Mouse (Mus musculus): Measurements from ENCODE around the gene Yipf7. TPM values are rescaled to one million over a fixed set of nuclear protein-coding genes. Genes with fewer than 3 reads are reported as not detected.

The Yipf7 gene
- total RNA-seq (2023): not detected

DNA sequence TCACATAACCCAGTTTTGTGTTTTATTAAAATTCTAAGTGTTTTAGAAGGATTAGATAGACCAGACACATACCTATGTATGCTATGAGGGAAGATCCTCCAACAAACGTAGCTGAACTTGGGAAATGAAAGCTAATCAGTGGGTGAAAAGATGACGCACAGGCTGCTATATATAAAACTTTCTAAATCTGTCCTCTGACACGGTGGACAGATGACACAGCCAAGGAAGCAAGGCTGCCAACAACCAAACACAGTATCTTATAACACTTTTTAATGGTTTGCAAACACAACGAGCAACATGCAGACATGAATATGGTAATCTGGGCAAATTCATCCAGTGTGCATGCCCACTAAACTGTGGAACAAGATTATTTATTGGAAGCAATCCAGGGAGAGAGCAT is at the start of gene Yipf7:
TSS of gene Yipf7 (minus strand) at position 160 of the 400 bp plus-strand sequence.

DNA sequence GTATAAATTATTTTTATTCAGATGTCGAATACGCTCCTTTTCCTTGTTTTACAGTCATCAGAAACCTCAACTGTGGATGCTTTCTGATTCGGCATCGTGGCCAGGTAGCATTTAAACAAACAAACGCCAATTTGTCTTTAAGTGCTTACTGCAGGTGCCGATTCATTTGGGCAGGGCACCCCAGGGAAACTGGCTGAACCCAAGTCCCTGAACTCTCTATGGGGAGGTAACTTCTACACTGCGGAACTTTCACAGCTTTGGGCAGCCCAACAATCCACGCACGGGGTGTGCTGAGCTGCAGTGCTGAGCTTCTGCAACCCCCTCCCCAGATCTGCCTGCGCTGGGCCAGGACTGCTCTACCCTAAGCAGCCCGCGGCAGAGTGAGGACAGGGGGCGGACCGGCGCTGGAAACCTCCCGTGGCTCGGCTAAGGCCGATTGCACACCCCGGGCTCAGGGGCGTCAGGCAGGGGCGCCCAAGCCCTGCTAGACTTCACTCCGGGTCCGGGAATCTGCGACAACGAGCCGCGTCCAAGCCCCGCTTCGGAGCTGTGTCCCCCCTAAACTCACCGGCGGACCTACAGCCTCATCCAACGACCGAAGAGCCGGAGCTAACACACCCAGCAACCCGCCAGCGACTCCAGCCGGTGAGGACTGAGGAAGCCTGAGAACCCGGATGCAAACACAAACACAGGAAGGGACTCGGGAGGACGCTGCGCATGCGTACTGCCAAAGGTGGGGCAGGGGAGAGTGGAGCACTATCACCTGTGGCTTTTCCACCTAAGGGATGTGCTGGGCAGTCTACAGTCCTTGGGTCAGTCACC is 49.4 kb upstream of the Yipf7 start, which contains the start of gene Gnpda2:
TSS of gene Gnpda2 (minus strand) at position 701 of the 822 bp plus-strand sequence.

DNA sequence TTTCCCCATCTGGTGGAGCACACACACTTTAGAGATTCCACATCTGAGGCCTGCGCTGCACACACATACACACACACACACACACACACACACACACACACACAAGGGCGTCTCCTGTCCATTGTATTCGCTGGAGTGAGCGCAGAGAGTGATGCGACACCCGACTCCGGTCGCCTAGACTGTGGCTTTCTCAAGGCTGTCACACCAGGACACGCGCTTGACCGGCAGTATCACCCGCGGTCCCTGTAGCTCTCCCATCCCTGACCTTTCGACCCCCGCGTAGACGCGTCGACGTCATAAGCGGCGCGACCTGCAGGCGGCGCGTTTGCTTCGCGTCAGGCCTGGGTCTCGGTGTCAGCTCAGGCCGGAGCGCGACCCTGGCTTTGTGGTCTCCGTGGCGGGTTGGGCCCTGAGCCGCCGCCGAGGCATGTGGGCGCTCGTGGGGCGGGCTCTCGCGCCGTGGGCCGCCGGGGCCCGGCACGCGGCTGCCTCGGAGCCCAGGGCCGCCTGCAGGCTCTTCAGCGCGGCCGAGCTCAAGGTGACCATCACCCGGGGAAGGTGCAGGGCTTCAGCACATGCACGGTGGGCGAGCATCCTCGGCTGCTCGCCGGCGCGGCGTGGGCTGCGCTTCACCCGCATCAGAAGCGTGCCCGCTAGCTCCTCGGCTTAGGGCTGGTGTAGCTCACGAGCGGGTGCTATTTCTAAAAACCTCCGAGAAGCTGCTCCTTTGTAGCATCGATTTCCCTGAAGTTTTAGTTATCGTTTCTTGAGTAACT is 14.4 kb upstream of the Yipf7 start, which contains the start of gene Guf1:
TSS of gene Guf1 (plus strand) at position 296 of the 776 bp plus-strand sequence.

Other genes starting within 250 kb of the Yipf7 start
- gene Kctd8, start 201.0 kb downstream of the Yipf7 start, total RNA-seq (2023): not detected
- 10 to 100 TPM; 24.9 to 26.6 TPM for gene Guf1, start 14.3 kb upstream of the Yipf7 start, total RNA-seq (2023)
- 10 to 100 TPM; 10.9 to 12.9 TPM for gene Gnpda2, start 49.7 kb upstream of the Yipf7 start, total RNA-seq (2023)

Measured in B cell, adult 67 days (primary cell).